In the genomic region with DNA sequence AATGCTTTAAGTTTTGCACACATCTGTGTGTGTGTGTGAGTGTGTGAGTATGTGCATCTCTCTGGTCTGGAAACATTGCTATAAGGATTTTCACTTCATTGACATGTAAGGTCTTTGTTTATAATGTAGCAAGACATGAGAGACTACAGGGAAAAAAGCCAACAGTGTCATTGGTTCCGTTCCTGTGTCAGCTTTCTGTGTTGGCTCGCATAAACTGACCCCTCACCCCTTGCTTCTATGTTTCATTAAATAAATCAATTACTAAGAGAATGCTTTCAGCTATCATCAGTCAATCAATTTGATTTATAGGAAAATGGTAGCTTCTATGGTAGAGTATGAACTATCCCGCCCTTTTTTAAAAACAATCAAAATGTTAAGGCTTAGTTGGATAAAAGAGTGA, we compare ENCODE assay signal across 21 mouse cellular contexts.
A peak's percentile ranks its signal among the peaks of the same experiment; 100 is the strongest.
DNase-seq lines count a peak whose midpoint lies in the region; ATAC-seq and TF ChIP-seq lines count a peak whose summit lies in the region.
"Had no signal": no experiment of that assay in that cellular context is flagged by ENCODE, and none has a peak within 500 bp of the region (broad histone marks: within the 10 kb centered on the region; RNA-seq: fewer than 3 reads in every experiment).

No protein-coding gene starts in this region.

- H3K9ac ChIP-seq in liver, adult 2 months (ENCODE audit: low read depth, low read length) = no peak overlapping the region
- H3K9ac ChIP-seq in liver, embryonic 11.5 days (ENCODE audit: low read depth, low read length) = no peak overlapping the region
- no peak overlapping the region for H3K9ac ChIP-seq in lung, embryonic 14.5 days
- no peak overlapping the region for H3K9ac ChIP-seq in intestine, embryonic 16.5 days (ENCODE audit: low read depth, low read length)
- H3K9ac ChIP-seq: embryonic facial prominence, embryonic 12.5 days; forebrain, embryonic 13.5 days; forebrain, embryonic 15.5 days had no signal

- no peak for DNase-seq in gastrocnemius, adult 2 months
- DNase-seq in gastrocnemius, postnatal 25 days = no peak
- DNase-seq in liver, adult 2 months (ENCODE audit: extremely low read depth, low read depth, low spot score) = peak; percentile 46
- DNase-seq in liver, embryonic 11.5 days (ENCODE audit: low spot score) = no peak
- peak; percentile 57 for DNase-seq in lung, embryonic 14.5 days
- no peak for DNase-seq in lung, postnatal 36 days
- peak; percentile 55 for DNase-seq in adipocyte (ENCODE audit: low spot score)
- DNase-seq: adrenal gland, adult 2 months; adrenal gland, postnatal 10 days; adrenal gland, postnatal 25 days; B cell, adult 2 months; cerebellum, postnatal 10 days; cerebellum, postnatal 25 days had no signal

- no peak for ATAC-seq in liver, embryonic 11.5 days (replicated peaks; ENCODE audit: low FRiP score)
- no peak for ATAC-seq in lung, embryonic 14.5 days (ENCODE audit: insufficient read depth)
- ATAC-seq in intestine, embryonic 16.5 days = no peak
- ATAC-seq: forebrain, embryonic 13.5 days; forebrain, embryonic 15.5 days had no signal

- peaks cover 1% of the 10 kb centered on the region; the same call in 1 of the 2 replicates for H3K27me3 ChIP-seq in liver, adult 2 months (ENCODE audit: control insufficient read depth, insufficient read depth, low read length)
- no peaks in the 10 kb centered on the region for H3K27me3 ChIP-seq in liver, embryonic 11.5 days (replicated peaks; ENCODE audit: control insufficient read depth, insufficient read depth, low read length)
- H3K27me3 ChIP-seq in lung, embryonic 14.5 days (ENCODE audit: insufficient read depth, low read length) = no peaks in the 10 kb centered on the region
- no peaks in the 10 kb centered on the region for H3K27me3 ChIP-seq in intestine, embryonic 16.5 days (replicated peaks; ENCODE audit: control insufficient read depth, insufficient read depth, low read length)
- H3K27me3 ChIP-seq: CH12.LX; embryonic facial prominence, embryonic 12.5 days; forebrain, embryonic 13.5 days; forebrain, embryonic 15.5 days; Patski had no signal

- 0 out of 2 replicates have a peak, but pooled peaks cover 3% of the 10 kb centered on the region for H3K4me1 ChIP-seq in liver, adult 2 months (ENCODE audit: control insufficient read depth, insufficient read depth, low read length)
- peaks cover 19% of the 10 kb centered on the region for H3K4me1 ChIP-seq in liver, embryonic 11.5 days (replicated peaks; ENCODE audit: control insufficient read depth, insufficient read depth, low read length)
- peaks cover 11% of the 10 kb centered on the region for H3K4me1 ChIP-seq in lung, embryonic 14.5 days (ENCODE audit: insufficient read depth)
- peaks cover 4% of the 10 kb centered on the region; the same call in 1 of the 2 replicates for H3K4me1 ChIP-seq in intestine, embryonic 16.5 days (ENCODE audit: control insufficient read depth, insufficient read depth, low read length)

- peak overlapping the region; percentile 95 for H3K4me3 ChIP-seq in gastrocnemius, adult 2 months
- H3K4me3 ChIP-seq in liver, adult 2 months (ENCODE audit: insufficient read depth, low read depth, low read length) = no peak overlapping the region
- no peak overlapping the region for H3K4me3 ChIP-seq in liver, embryonic 11.5 days (ENCODE audit: low read depth, low read length)
- no peak overlapping the region for H3K4me3 ChIP-seq in lung, embryonic 14.5 days (ENCODE audit: low read depth, low read length)
- H3K4me3 ChIP-seq in intestine, embryonic 16.5 days (ENCODE audit: low read length) = no peak overlapping the region
- H3K4me3 ChIP-seq: embryonic facial prominence, embryonic 10.5 days; embryonic facial prominence, embryonic 12.5 days; forebrain, embryonic 13.5 days; forebrain, embryonic 15.5 days had no signal

- no peak overlapping the region for H3K4me2 ChIP-seq in liver, embryonic 11.5 days
- no peak overlapping the region for H3K4me2 ChIP-seq in lung, embryonic 14.5 days
- no peak overlapping the region for H3K4me2 ChIP-seq in intestine, embryonic 16.5 days (ENCODE audit: low read depth, low read length)
- H3K4me2 ChIP-seq: embryonic facial prominence, embryonic 12.5 days; forebrain, embryonic 13.5 days; forebrain, embryonic 15.5 days had no signal

- intact Hi-C loops in gastrocnemius, adult 2 months (cut with DNase I) = loop anchor here (10.0 kb wide), 1 partner anchor 284 kb away; no protein-coding TSS in a partner anchor

- no peaks in the 10 kb centered on the region for H3K36me3 ChIP-seq in liver, adult 2 months (ENCODE audit: control insufficient read depth, insufficient read depth, low read length)
- H3K36me3 ChIP-seq in liver, embryonic 11.5 days (ENCODE audit: control insufficient read depth, insufficient read depth, low read length) = no peaks in the 10 kb centered on the region
- no peaks in the 10 kb centered on the region for H3K36me3 ChIP-seq in lung, embryonic 14.5 days (ENCODE audit: insufficient read depth)
- no peaks in the 10 kb centered on the region for H3K36me3 ChIP-seq in intestine, embryonic 16.5 days (ENCODE audit: control insufficient read depth, insufficient read depth, low read length)
- H3K36me3 ChIP-seq: embryonic facial prominence, embryonic 10.5 days; embryonic facial prominence, embryonic 12.5 days; forebrain, embryonic 15.5 days had no signal

- H3K9me3 ChIP-seq in liver, embryonic 11.5 days (ENCODE audit: control insufficient read depth, low read length) = no peaks in the 10 kb centered on the region
- no peaks in the 10 kb centered on the region for H3K9me3 ChIP-seq in lung, embryonic 14.5 days (ENCODE audit: low read depth, low read length)
- H3K9me3 ChIP-seq in intestine, embryonic 16.5 days (ENCODE audit: control insufficient read depth, low read length) = no peaks in the 10 kb centered on the region
- H3K9me3 ChIP-seq: embryonic facial prominence, embryonic 10.5 days; embryonic facial prominence, embryonic 12.5 days; forebrain, embryonic 13.5 days; forebrain, embryonic 15.5 days; G1E had no signal

- TF ChIP-seq CTCF in gastrocnemius, adult 2 months (IDR thresholded peaks at IDR 0.05) = no peak
- no peak for TF ChIP-seq CTCF in liver, adult 2 months (IDR thresholded peaks at IDR 0.05; ENCODE audit: low read depth, low read length)
- no peak for TF ChIP-seq CTCF in lung, embryonic 14.5 days (IDR thresholded peaks at IDR 0.05; ENCODE audit: low read depth)

- TF ChIP-seq POLR2A in liver, adult 2 months (IDR thresholded peaks at IDR 0.05; ENCODE audit: extremely low read depth, insufficient read depth, low read length) = no peak

- peaks cover 4% of the 10 kb centered on the region; the same call in 1 of the 2 replicates for H3K79me2 ChIP-seq in liver, adult 2 months (ENCODE audit: control insufficient read depth, insufficient read depth, low read length)

- WGBS in liver, adult 2 months = 43% methylated on average over 3 of the region's 3 CpGs
- WGBS in liver, embryonic 11.5 days = 77% methylated on average over 3 of the region's 3 CpGs
- 47% methylated on average over 3 of the region's 3 CpGs for WGBS in lung, embryonic 14.5 days
- 69% methylated on average over 3 of the region's 3 CpGs for WGBS in intestine, embryonic 16.5 days

- peak overlapping the region; percentile 97 for H3K27ac ChIP-seq in gastrocnemius, adult 2 months
- H3K27ac ChIP-seq in liver, adult 2 months (replicated peaks; ENCODE audit: insufficient read depth, low read depth, low read length) = no peak overlapping the region
- H3K27ac ChIP-seq in liver, embryonic 11.5 days (ENCODE audit: low read depth, low read length) = no peak overlapping the region
- H3K27ac ChIP-seq in lung, embryonic 14.5 days (ENCODE audit: low read depth) = no peak overlapping the region
- H3K27ac ChIP-seq in intestine, embryonic 16.5 days (ENCODE audit: low read length) = no peak overlapping the region
- H3K27ac ChIP-seq: embryonic facial prominence, embryonic 10.5 days; embryonic facial prominence, embryonic 12.5 days; forebrain, embryonic 13.5 days; forebrain, embryonic 15.5 days had no signal

Comparison
In these comparisons a context has a peak if more than half of its experiments do, and no peak if none do; other contexts are left out.
1. DNase-seq: peak in liver, adult 2 months (single experiment), lung, embryonic 14.5 days (single experiment) and adipocyte (single experiment); none in gastrocnemius, adult 2 months (single experiment), gastrocnemius, postnatal 25 days (single experiment), liver, embryonic 11.5 days (single experiment) and lung, postnatal 36 days (single experiment).